Mouse (Mus musculus) gastrocnemius, postnatal 4 days (tissue): ENCODE results near the gene Tanc1. TPM values are rescaled to one million over a fixed set of nuclear protein-coding genes. Genes with fewer than 3 reads are reported as not detected.
"Not testable (repeated sequence)": the region's sequence is repeated elsewhere in the genome, so short reads cannot be mapped to it uniquely, and the experiment has no call there.

ENCODE experiments used
- DNase-seq, 2 experiments: peaks; one replicate each; pipeline ENCODE4 v3.0.0; 2021 to 2022; ENCODE audit warnings: low spot score in 2 of 2, mixed read lengths in 2 of 2
- long read RNA-seq, 2 experiments: library from polyadenylated mRNA; stranded (forward); transcript quantifications; one replicate each; pipeline ENCODE4 v2.0.0; 2021
- total RNA-seq, 2 experiments: library from RNA; stranded (reverse); gene quantifications; 2 replicates each; pipeline ENCODE4 v1.2.3; 2021

Tanc1 gene
- total RNA-seq = 10 to 100 TPM; 19.0 to 20.9 TPM
- long read RNA-seq, experiment 1, full-length matches to known transcripts = 3 of 9 reads
- long read RNA-seq, experiment 1, partial matches to known transcripts = 5 of 9 reads
- long read RNA-seq, experiment 1, other reads (novel, unspliced or antisense) = 1 of 9 reads
- long read RNA-seq, experiment 2, full-length matches to known transcripts = 5 of 15 reads
- long read RNA-seq, experiment 2, partial matches to known transcripts = 4 of 15 reads
- long read RNA-seq, experiment 2, other reads (novel, unspliced or antisense) = 6 of 15 reads

DNA sequence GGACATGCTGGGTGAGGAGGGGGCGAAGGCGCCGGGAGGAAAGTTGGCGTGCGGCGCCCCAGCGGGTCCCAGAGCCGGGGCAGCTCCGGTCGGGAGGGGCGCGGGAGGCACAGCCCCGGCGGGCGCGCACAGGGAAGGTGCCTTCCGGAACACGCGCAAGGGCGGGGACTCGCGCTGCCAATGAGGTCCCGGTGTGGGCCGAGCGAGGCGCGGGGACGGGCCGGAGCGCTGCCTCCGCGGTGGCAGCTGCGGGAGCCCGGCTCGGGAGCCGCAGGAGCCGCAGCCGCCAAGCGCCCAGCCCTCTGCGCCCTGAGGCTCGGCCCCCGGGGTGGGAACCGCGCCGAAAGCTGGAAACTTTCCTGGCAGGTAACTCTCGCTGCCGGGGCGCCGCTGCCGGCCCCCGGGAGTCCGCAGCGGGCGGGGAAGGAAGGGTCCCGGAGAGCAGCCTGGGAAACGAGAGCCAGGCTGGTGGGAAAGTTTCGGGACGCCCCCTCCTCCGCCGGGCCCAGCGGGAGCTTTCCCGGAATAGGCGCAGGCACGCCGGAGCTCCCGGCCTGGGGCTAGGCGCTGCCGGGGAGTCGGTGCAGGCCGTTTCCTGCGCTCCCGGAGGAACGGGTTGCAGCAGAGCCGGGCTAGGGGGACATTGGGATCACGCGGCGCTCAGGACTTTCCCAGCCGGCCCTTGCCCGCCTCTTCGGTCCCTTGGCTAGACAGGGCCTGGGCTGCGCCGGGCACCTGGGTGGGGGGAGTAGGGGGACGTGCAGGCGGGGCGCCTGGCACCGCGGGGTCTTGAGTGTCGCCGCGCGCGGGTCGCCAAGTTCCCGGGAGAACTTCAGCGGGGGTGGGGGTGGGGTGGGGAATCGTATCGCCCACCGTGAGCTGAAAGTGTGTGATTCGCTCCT is at the start of gene Tanc1:
TSS of gene Tanc1 (plus strand) at position 212 of the 902 bp plus-strand sequence.
- peak; percentile 61 to 81 for DNase-seq

DNA sequence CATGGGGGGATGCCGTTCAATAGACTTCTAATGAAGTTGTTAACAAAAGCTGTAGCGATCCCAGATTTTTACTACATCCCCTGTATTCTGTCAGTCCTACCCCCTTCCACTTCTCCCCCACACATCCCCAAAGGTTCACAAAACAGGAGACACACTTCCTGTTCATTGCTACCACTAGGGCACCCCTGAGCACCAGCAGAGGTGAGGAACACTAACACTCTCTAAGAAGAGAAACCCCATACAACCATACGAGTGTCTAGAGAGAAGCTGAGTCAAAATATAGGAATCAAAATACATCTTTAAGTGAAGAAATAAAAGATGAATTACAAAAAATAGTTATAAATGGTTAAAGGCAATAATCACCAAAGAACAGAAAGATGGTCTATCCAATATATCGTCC is 49.6 kb upstream of the Tanc1 start:
- DNase-seq = no peak

DNA sequence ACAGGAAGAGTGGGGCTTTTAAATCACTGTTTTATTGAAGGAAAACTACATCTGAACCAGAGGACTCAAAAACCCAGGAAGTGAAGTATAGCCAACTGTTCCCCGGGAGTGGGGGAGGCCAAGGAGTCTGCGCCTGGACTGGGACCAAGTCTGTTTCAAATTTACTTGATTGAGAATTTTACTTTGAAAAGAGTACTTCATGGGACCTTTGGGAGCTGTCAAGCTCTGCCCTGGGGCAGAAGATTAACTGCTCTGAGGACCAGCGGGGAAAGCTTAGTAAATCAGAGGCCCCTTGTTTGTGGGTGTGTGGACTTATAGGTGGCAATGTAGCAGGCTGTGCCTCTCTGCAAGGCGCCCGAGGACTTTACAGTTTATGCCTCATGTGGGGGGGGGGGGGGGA is 49.1 kb upstream of the Tanc1 start:
- no peak for DNase-seq

DNA sequence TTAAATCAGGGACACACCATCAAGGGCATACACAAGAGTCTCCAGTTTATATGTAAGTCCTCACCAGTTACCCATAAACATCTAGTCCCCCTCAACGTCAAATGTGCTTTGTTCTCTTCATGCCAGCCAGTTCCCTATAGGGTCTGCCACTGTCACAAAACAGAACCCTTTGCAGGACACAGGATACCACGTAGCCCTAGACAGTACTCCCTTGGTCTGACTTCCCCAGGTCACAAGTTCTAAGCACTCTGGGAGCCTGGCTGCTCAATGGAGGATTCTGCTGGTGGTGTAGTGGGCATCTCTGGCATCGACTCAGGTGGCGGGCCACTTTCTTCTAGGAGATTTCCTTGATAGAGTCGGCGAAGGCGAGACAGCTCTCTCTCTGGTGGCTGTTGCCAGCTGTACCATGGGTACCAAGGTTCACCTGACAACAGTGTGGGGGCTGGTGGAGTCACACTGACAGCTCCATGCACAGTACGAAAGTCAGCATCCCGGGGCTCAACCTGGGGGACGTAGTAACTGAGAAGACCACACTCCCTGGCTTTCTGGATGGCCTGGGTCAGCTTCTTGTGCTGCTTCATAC is 47.7 kb upstream of the Tanc1 start:
- DNase-seq = not testable (repeated sequence)

DNA sequence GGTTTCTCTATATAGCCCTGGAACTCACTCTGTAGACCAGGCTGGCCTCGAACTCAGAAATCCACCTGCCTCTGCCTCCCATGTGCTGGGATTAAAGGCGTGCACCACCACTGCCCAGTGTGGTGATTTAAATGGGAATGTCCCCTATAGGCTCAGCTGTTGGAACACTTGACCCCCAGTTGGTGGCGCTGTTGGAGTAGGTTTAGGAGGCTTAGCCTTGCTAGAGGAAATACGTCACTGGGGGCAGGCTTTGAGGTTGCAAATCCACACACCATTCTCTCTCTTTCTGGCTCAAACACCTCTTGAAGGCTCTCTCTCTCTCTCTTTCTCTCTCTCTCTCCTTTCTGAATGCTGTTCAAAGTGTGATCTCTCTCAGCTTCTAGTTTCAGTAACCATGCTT is 46.9 kb upstream of the Tanc1 start:
- DNase-seq = no peak

DNA sequence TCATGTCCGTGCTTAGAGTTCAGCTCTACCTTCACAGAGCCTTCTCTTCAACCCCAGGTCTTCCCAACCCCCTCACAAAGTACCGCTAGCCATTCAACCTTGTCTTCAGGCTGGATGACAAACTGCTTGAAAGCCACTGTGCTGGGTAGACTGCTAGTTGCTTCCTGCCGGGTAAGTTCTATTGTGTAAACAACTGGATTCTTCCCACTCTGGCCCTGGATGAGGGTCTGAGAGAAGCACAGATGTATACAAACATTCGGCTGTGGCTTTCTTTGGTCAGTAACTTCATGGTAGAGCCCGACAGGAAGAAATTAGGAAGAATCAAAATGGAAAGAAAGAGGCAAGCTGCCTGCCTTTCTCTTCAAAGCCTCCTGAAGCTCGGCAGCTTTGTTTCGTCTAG is 30.9 kb upstream of the Tanc1 start:
- no peak for DNase-seq

DNA sequence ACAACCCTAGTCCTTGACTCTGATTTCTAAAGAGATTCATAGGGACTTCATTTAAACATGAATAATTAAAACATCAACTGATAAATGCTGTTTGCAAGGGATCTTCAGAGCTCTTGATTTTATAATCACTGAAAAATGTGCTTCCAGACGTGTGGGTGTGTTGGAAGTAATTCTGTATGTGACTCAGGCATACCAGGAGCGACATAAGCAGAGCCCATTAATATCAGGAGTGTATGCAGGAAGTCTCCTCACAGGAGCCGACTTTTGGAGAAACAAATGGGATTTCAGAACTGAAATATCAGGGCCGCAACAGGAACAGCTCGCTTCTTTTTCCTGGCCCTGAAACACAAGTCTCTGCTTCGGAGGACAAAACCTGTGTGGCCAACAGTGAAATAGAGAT is 27.9 kb upstream of the Tanc1 start:
- no peak for DNase-seq

DNA sequence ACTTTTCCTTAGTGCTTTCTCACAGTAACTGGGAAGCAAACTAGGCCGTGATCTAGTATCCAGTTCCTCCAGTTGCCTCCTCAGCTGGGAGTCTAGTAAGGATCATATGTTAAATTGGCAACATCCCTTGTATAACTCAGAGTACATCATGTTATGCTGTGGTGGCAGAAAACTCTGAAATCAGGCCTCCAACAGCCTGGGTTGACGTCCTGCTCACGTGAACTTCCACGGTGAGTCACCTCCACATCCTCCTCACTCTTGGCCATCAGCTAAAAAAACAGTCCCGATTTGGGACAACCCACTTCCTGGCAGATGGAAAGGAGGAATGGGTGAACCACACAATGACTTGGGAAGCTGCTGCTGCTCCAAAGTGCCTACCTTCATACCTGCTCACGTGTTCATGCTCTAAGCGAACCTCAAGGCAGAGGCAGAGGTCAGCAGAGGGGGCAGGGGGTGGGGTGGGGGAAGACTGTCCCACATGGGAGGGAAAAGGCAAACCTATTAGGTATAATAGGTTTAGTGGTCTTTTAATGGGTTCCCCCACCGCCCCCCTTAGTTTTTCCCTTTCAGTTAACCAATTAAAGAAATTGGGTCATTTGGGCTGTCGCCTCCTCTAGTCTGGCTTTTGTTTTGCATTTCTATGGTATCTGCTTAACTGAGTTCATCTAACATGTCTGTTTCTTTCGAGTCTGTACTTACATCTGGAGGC is 24.3 kb upstream of the Tanc1 start:
- no peak for DNase-seq

DNA sequence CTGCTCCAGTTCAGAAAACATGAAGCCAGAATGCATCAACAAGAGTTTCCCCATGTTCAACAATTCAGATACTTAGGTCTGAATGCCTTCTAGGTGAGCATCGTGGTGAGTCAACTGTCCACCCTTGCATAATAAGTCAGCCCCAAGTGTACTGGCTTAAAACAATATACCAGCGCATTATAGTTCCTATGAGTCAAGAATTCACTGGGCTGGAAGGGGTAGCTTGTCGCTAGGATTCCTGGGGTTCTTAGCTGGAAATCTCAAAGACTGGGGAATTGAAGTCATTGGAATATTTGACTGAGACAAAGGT is 23.8 kb upstream of the Tanc1 start:
- DNase-seq = no peak

DNA sequence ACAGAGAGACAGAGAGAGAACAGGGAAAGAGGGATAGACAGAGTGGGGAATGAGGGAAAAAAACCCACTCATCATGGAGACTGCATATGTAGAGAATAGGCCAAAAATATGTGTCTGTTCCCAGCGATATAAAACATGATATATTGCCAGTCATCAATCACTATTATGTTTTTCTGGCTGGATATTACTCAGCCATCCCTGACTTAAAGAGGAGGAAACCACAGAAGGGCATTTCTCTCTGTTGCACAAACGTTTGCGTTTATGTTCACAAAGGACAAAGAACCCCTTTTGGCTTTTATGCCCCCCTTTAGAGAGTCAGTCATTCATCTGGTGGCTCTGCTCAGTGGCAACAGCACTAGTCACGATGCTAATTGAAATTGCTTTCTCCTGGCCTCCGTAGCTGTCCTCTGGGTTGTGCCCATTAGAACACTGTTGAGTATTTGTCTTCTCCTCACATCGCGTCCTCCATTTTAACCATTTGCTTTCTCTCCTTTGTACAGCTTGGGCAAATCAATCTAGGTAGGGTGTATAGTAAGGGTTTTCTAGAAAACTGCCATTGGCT is 18.4 kb upstream of the Tanc1 start:
- DNase-seq = no peak

DNA sequence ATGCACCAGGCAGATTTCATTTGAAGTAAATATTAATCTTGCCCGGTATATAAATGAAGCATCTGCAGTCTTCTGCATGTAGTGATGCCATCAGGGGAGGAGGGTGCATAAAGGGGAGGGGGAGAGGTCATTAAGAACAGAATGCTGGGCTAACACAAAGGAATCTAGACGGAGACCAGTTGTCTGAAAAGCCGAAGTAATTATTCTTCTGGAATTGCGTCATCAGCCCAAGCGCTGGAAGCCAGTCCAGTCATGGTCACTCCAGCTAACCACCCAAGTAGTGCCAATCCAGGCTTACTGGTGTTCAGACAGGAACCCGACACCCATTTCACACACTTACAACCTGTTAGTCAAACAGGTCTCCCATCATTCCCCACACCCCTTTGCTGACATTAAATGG is 17.7 kb upstream of the Tanc1 start:
- DNase-seq = no peak

DNA sequence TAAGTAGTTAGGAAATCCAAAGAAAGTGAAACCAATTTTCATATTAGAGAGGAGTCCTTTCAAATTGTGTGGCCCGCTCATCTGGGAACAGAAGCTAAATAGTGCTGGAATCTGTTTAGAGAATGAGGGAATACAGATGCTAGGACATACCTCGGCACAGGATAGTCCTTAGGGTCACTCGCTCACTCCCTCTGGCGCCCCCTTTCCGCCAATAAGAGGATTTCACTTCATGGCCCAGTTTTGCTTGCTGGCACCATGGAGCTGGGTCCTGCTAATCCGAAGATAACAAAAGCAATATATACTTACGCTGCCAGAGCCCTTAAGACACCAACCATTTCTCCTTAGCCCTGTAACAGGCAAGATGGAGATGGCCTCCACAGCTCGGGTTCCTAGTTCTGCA is 15.3 kb upstream of the Tanc1 start:
- no peak for DNase-seq

DNA sequence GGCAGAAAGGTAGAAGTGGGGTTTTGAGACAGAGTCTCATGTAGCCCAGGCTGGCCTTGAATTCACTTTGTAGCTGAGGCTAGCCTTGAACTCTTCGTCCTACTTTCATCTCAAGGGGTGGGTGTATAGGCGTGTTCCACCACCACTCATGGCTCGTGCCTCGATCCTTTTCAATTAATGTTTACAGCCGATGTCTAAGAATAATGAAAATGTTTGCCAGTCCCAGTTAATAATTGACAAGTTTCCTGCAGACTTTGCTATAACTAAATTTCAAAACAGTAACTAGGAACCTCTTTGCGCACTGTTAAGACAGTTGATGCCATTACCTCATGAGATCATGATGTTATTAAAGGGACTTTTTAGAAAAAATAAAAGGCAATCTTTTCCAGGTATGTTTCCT is 13.6 kb upstream of the Tanc1 start:
- no peak for DNase-seq

DNA sequence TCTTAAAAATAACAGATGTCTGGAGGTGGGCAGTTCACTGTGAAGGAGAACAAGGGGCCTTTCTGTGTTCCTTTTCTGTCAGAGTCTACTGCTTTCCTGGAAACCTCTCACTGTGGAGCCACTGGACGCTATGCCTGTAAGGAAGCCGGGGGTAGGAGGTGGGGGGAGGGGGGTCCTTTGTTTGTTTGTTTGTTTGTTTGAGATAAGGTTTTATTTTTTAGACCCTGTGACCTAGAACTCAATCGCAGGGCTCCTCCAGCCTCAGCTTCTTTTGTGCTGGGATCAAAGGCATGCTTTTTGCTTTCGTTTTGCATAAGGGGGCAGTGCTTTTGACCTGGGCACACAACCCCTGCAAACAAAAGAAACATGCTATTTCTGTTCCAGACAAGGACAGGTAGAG is 12.9 kb upstream of the Tanc1 start:
- no peak for DNase-seq

DNA sequence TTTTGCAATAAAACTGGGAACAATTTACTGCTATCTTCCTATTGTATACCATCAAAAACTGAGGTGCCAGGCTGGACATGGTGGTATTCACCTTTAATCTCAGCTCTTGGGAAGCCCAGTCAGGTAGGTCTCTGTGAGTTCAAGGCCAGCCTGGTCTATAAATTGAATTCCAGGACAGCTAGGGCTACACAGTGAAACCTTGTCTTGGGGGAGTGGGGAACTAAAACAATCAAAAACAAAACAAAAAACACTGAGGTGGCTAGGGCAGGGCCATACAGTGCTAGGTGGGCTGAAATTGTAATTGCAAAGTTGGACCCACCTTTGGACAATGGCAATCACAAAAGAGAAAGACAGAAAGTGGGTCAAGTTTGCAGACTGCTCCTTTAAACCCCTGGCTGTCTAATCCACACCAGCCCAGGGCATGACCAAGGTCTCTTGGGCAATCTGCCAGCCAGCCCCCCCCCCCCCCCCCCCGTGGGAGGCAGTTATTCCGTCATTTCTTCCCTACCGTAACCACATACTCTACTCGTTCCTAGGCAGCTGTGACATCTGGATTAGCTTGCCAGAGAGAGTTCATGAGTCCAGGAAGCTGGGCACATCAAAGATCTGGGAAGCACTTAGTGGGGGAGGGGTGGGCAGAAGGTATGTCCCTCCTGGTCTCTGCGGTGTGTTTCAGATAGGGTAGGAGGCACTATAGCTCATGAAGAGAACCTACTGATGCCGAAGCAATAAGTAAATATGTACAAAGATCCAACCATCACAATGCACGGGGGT is 12.3 kb upstream of the Tanc1 start:
- peak in 1 of 2 experiments; percentile 16 for DNase-seq

DNA sequence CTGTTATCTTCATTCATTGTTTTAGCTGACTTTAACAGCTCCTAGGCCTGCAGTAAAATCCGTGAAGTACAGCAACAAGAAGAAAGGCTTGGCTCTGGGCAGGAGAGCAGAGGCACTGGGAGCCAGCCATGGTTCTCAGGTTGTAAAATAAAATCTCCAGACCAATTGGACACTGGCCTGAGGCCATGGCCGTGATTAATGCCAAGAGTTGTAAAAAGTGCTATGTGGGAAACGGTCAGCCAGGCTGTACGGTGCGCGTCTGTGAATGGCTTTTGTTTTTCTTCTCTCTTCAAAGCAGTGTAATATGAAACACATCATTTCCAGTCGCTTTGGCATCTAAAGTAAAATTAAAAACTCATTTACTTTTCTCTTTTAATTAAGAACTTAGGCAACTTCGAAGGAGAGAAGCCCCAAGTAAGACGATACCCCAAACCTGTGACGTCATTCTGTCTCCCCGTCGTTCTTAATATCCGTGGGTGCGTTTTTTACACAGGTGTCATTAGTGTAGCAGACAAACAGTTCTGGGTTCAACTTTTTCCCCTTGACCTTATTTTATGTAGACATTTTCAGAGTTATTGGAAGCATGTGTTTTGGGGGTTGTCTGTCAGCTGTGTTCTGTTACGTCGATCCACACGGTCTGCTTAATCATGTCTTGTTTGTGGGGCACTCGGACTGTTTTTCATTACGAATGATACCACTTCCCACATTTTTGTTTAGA is 11.6 kb upstream of the Tanc1 start:
- peak; percentile 69 to 80 for DNase-seq

DNA sequence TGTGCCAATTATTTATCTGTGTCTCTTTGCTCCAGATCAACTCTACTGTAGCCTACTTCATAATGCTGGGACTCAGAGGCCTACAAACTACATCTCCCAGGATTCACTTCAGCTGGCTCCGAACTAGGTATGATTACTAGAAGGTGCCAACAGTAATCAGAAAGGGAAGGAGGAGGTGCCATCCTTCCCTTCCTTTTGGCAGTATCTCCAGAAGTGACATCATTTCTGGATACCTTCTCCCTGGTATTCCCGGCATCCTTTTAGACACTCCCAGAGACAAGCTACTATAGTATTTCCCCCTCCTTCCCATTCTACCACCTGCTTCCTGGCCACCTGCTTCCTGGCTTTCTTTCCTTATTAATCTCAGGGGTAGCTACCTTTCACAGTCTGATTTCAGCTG is 10.9 kb upstream of the Tanc1 start:
- DNase-seq = no peak

DNA sequence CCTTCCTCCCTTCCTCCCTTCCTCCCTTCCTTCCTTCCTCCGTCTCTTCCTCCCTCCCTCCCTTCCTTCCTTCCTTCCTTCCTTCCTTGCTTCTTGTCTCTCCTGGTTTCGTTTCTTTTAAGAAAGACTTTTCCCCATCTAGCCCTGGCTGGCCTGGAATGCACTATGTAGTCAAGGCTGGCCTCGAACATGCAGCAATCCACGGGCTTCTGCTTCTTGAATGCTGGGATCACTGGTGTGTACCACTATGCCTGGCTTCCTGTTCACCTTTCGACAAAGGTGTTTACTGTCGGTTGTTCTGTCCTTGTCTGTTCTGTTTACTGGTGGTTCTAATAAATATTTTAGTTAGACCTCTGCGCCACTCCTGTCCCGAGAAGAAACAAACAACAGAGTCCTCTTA is 10.4 kb upstream of the Tanc1 start:
- DNase-seq = no peak

DNA sequence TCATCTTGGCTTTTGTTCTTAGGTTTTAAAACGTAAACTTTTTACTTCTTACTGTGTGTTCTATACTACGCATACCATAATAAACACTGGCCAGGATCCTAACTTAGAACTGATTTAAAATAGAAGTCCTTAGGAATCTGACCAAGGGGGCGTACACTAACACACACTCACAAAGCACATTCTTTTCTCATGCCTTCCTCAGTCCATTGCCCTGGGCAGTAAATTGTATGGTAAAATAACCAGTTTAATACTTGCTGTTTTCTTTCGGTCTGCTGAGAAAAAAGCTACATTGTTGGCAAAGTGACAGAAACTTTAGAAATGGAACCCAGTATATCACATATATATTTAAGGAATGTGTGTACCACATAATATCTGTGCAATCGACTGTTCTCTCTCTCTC is 2.9 kb upstream of the Tanc1 start:
- DNase-seq = no peak

DNA sequence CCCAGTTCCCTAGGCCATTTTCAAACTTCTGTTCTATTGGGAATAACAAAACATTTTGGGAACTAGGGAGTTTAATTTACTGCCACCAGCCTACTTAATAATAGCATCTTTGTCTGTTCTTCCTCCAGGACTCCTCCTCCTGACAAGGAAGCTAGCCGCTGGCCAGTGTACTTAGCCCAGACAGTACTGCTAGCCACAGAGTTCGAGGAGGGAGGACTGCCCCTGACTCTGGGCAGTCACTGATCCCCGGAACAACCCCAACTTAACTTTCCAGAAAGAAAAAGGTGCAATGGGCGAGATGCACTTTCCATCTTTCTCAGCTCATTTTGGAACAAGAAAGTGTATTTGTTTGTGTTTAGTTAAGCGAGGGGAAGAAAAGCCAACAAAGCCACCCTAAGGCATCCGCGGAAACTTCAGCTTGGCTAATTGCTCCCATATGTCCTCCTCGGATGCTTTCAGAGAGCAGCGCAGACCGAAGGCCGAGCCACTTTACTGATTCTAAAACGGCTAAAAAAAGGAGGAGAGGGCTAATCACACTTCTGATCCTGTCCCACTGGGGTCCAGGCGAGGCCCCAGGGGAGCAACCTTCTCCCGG is 529 bp upstream of the Tanc1 start:
- DNase-seq = no peak
